Mouse (Mus musculus): ENCODE data around the gene Hnrnpa2b1.
"Not testable (repeated sequence)": the region's sequence is repeated elsewhere in the genome, so short reads cannot be mapped to it uniquely, and the experiment has no call there.

The Hnrnpa2b1 gene

GRCm38 (mm10) chr6:51469715-51470310, at the start of gene Hnrnpa2b1:
TSS of gene Hnrnpa2b1 (minus strand) at chr6:51469894.
- in situ Hi-C loops (cut with MboI) = no loop called here

- in situ Hi-C loops (cut with MboI) = no loop called here
Observed at GRCm38 (mm10) chr6:51514860-51515259, 45.2 kb upstream of the Hnrnpa2b1 start.

GRCm38 (mm10) chr6:51513745-51514144, 44.1 kb upstream of the Hnrnpa2b1 start:
- in situ Hi-C loops (cut with MboI) = no loop called here

- in situ Hi-C loops (cut with MboI) = no loop called here
Observed at GRCm38 (mm10) chr6:51510946-51511345, 41.3 kb upstream of the Hnrnpa2b1 start.

GRCm38 (mm10) chr6:51510094-51510493, 40.4 kb upstream of the Hnrnpa2b1 start:
- in situ Hi-C loops (cut with MboI) = no loop called here

GRCm38 (mm10) chr6:51508750-51509648, 39.3 kb upstream of the Hnrnpa2b1 start:
- in situ Hi-C loops (cut with MboI) = no loop called here

GRCm38 (mm10) chr6:51507556-51507955, 37.9 kb upstream of the Hnrnpa2b1 start:
- in situ Hi-C loops (cut with MboI) = no loop called here

- in situ Hi-C loops (cut with MboI) = no loop called here
Observed at GRCm38 (mm10) chr6:51505671-51506070, 36.0 kb upstream of the Hnrnpa2b1 start.

GRCm38 (mm10) chr6:51497321-51498111, 27.8 kb upstream of the Hnrnpa2b1 start:
- in situ Hi-C loops (cut with MboI) = no loop called here

- in situ Hi-C loops (cut with MboI) = no loop called here
Observed at GRCm38 (mm10) chr6:51489787-51490186, 20.1 kb upstream of the Hnrnpa2b1 start.

- in situ Hi-C loops (cut with MboI) = no loop called here
Observed at GRCm38 (mm10) chr6:51486731-51487130, 17.0 kb upstream of the Hnrnpa2b1 start.

- in situ Hi-C loops (cut with MboI) = no loop called here
Observed at GRCm38 (mm10) chr6:51486076-51486710, 16.5 kb upstream of the Hnrnpa2b1 start.

- in situ Hi-C loops (cut with MboI) = no loop called here
Observed at GRCm38 (mm10) chr6:51485646-51486045, 16.0 kb upstream of the Hnrnpa2b1 start.

GRCm38 (mm10) chr6:51484556-51484955, 14.9 kb upstream of the Hnrnpa2b1 start:
- in situ Hi-C loops (cut with MboI) = not testable (repeated sequence)

- in situ Hi-C loops (cut with MboI) = no loop called here
Observed at GRCm38 (mm10) chr6:51483861-51484260, 14.2 kb upstream of the Hnrnpa2b1 start.

- in situ Hi-C loops (cut with MboI) = no loop called here
Observed at GRCm38 (mm10) chr6:51481548-51481947, 11.9 kb upstream of the Hnrnpa2b1 start.

GRCm38 (mm10) chr6:51479136-51479731, 9.5 kb upstream of the Hnrnpa2b1 start:
- in situ Hi-C loops (cut with MboI) = no loop called here

GRCm38 (mm10) chr6:51472213-51472612, 2.5 kb upstream of the Hnrnpa2b1 start:
- in situ Hi-C loops (cut with MboI) = no loop called here

GRCm38 (mm10) chr6:51471782-51472181, 2.1 kb upstream of the Hnrnpa2b1 start:
- in situ Hi-C loops (cut with MboI) = no loop called here

GRCm38 (mm10) chr6:51471179-51471505, 1.4 kb upstream of the Hnrnpa2b1 start:
- in situ Hi-C loops (cut with MboI) = no loop called here

GRCm38 (mm10) chr6:51470311-51471178, 851 bp upstream of the Hnrnpa2b1 start, which contains the start of gene Cbx3:
TSS of gene Cbx3 (plus strand) at chr6:51470360.
- in situ Hi-C loops (cut with MboI) = no loop called here
